Mouse (Mus musculus) neural tube, embryonic 10.5 days (tissue): ENCODE results near the gene Zfp276.
A peak's percentile ranks its signal among the peaks of the same experiment; 100 is the strongest.

Source experiments
- DNase-seq: peaks from one replicate; pipeline ENCODE4 v3.0.0-alpha.2; 2017; ENCODE audit warnings: low spot score; ENCODE audit errors: extremely low spot score

Gene Zfp276

DNA sequence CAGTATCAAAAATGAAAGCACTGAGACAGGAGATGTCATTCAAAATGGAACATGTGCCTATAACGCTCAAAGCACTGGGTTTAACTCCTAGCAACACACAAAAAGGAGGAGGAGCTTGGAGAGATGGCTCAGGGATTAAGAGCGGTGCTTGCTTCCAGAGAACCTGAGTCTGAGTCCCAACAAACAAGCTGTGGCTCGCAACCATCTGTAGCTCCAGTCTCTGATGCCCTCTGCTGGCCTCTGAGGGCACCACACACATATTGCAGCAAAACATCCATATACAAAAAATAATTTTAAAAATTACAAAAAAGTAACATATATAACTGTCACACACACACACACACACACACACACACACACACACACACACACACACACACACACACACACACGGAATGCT is 36.2 kb downstream of the Zfp276 start:
- DNase-seq, result no peak

DNA sequence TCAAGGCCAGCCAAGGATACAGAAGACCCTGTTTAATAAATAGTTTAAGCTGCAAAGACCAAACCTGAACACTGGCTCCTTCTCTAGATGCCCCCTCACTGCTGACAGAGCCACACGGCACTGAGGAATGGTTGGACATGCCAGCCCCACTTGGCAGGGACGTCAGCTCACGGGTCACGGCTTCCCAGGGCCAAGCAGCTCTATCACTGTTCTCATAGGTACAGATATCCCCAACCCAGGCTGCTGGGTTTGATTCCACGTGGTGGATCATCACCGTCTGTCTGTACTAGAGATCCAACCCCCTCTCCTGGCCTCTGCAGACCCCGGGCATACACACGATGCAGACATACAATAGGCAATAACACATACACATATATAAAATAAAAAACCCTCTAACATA is 36.7 kb downstream of the Zfp276 start:
- no peak for DNase-seq

DNA sequence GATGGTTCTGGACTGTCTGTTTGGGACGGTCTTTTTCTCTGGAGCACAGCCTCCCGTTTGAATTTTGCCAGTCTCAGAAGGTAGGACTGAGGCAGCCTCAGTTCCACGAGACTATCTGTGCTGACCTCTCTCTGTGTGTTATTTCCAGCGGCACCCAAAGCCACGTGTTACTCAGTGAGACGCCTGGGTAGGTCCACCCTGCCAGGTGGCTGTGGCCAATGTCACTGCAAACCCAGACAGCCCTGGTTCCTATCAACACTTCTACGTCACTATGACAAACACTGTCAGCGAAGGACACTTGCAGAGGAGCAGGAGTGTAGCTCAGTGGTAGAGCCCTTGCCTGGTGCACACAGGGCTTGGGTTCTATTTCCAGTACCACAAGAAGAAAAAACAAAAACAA is 37.7 kb downstream of the Zfp276 start:
- no peak for DNase-seq

DNA sequence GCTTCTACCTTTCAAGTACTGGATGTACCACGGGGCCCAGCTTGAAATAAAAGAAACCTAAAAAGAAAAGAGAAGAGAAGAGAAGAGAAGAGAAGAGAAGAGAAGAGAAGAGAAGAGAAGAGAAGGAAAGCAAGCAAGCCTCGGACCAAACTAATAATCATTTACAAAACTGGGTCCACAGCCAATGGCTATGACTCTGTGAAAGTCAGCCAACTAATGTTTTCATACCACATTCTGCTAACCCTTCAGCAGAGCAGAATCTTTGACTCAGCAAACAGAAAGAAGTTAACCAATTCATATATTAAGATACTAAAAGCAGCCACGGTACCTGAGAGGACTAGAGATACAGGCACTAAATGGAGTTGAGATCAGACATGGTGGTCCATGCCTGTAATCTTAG is 38.3 kb downstream of the Zfp276 start:
- no peak for DNase-seq

DNA sequence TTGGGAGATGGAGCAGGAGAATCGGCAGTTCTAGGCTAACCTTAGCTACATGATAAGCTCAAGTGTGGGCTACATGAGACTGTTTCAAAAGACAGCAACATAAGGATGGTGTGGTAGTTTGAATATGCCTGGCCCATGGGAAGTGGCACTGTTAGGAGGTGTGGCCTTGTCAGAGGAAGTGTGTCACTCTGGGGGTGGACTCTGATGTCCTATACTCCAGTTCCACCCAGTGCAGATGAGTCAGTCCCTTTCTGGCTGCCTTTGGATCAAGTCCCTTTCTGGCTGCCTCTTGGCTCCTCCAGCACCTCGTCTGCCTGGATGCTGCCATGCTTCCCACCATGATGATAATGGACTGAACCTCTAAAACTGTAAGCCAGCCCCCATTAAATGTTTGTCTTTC is 38.8 kb downstream of the Zfp276 start:
- DNase-seq, result no peak

DNA sequence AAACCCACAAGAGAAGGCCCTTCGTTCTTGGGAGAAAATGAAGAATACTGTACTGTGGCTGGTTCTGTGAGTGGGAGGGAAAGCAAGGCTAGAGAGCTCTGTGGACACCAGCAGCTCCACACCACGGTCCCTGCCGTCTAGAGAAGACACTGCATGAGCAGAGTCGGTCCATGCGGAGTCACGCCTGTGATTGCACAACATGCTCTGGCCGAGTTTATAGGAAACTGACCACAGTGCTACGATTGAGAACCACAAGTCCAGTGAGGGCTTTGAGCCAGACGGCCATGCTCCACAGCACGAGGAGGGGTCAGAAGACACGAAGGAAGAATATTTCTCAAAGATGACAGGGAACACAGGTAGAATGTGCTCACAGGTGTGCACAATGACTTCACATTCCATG is 44.3 kb downstream of the Zfp276 start:
- no peak for DNase-seq

DNA sequence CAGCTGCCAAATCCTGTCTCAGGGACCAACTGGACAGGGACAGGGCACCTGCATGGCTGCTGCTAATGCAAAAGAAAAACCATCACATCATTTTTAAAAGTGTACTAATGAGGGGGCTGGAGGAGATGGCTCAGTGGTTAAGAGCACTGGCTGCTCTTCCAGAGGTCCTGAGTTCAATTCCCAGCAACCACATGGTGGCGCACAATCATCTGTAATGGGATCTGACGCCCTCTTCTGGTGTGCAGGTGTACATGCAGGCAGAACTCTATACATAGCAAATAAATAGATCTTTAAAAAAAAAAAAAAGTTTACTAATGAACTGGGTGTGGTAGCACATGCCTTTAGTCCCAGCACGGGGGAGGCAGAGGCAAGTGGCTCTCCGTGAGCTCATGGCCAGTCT is 54.7 kb downstream of the Zfp276 start:
- DNase-seq, result no peak

DNA sequence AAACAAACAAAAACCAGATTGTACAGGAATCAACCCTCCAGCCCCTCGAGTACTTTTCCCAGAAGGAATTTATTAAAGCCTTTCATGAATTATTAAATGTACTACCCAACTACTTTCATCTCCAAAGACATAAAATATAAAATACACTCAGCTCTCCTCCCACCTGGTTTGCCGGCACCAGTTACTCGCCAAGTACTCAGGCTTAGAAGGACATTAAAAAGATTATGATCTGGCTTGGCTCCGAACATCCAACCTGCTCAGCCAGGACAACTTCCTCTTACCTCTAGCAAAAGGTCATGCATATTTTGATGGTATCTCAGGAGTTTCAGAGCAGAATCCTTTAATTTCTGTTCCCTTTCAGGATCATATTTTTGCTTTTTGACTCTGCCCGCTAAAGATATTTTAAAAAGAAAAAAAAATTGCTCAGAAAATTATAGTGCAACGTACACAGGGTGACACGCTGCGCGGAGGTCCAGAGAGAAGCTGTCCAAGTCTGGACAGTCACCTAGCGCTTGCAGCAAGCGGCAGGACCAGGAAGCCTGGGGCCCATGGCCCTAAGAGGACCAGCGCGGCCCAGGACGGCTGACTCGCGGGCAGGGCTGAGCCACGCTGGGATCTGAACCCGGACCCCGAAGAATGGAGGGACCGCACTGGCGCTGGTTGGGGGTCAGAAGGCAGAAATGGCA is 63.9 kb downstream of the Zfp276 start:
- DNase-seq, result no peak

DNA sequence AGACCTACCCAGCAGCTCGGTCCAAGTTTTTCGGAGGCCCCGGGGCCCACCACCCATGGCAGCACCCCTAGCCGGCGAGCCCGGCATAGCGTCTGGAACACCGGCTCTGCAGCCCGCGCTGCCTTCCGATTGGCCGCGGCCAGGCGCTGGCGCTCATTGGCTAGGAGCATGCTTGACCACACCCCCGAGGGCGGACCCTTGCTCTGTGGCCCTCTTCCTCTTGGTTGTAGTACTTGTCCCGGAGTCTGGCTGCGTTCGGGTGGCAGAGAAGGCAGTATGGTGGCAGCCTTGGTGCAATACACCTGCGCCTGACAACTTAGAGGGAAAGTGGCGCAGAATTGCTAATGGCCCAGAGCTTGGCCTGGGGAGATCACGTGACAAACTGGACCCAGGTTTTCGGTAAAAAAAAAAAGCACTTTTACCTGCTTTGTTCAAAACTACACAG is 64.5 kb downstream of the Zfp276 start, which contains the start of gene Fanca:
Gene Fanca, minus strand, starts transcription at position 110 of the 445 bp plus-strand sequence.
- DNase-seq, result peak; percentile 95
